10 mouse cellular contexts compared by ENCODE assay signal in the genomic region with DNA sequence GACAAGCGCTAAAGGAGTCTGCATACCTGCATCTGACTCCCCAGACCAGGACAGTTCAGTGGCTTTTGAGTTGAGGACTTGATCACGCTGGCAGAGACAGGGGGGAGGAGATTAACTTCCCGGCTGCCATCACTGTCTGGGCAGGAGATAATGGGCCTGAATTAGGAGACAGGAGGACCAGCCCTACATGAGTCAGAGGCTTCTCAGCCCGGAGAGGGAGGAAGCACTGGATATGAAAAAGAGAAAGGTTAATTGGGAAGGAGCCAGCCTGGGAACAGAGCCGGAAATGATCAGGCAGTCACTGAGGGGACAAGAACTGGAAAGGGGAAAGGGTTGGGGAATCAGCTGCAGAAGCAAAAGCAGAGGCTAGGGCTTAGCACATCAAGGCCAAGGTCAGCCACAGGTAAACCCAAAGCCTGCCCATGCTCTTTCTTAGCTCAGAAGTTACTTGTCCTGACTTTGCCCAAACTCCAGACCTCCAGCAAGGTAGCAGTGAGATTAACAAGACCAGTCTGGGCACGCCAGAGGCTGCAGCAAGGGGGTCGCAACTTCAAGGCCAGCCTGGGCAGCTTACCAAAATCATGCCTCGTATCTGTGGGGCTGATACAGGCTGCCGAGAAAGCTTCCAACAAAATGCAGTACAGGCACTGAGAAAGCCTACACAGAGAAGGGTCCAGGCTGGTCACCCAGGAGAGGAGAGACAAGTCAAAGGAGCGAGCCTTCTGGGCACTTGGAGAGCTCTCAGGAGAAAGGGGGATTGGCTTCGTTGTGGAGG. TPM values are rescaled to one million over a fixed set of nuclear protein-coding genes. Genes with fewer than 3 reads are reported as not detected.
DNase-seq lines count a peak whose midpoint lies in the region; ATAC-seq and TF ChIP-seq lines count a peak whose summit lies in the region.
"Had no signal": no experiment of that assay in that cellular context is flagged by ENCODE, and none has a peak within 500 bp of the region (broad histone marks: within the 10 kb centered on the region; RNA-seq: fewer than 3 reads in every experiment).

No protein-coding gene starts in this region.

- TF ChIP-seq RAD21 in MEL (IDR thresholded peaks at IDR 0.05; ENCODE audit: low read depth, low read length): no peak

- no peaks in the 10 kb centered on the region for H3K79me2 ChIP-seq in MEL (ENCODE audit: control insufficient read depth, insufficient read depth, low read length, poor library complexity)

- no peak for TF ChIP-seq CTCF in MEL (IDR thresholded peaks at IDR 0.05 in 2 of 3, conservative IDR thresholded peaks at IDR 0.05 in 1 of 3; ENCODE audit: control insufficient read depth in 1 of 3, insufficient read depth in 1 of 3, low read depth in 2 of 3, low read length in 3 of 3, poor library complexity in 1 of 3, severe bottlenecking in 1 of 3)

- H3K9ac ChIP-seq in kidney, embryonic 15.5 days: no peak overlapping the region
- H3K9ac ChIP-seq in MEL (ENCODE audit: control insufficient read depth, low read depth, low read length, poor library complexity, severe bottlenecking): no peak overlapping the region
- no peak overlapping the region for H3K9ac ChIP-seq in hindbrain, embryonic 16.5 days (ENCODE audit: low read depth, low read length)
- H3K9ac ChIP-seq: hindbrain, embryonic 12.5 days; neural tube, embryonic 15.5 days had no signal

- H3K36me3 ChIP-seq in kidney, embryonic 15.5 days: no peaks in the 10 kb centered on the region
- peaks cover 0 to 49% of the 10 kb centered on the region in 2 experiments; a peak in 2 of 4 replicates for H3K36me3 ChIP-seq in MEL (ENCODE audit: control insufficient read depth in 1 of 2, insufficient read depth in 2 of 2, low read length in 2 of 2)
- no peaks in the 10 kb centered on the region for H3K36me3 ChIP-seq in hindbrain, embryonic 16.5 days (ENCODE audit: control insufficient read depth, insufficient read depth, low read length)
- H3K36me3 ChIP-seq: hindbrain, embryonic 12.5 days; midbrain, embryonic 10.5 days; neural tube, embryonic 15.5 days had no signal

- no peaks in the 10 kb centered on the region for H3K27me3 ChIP-seq in kidney, embryonic 15.5 days
- H3K27me3 ChIP-seq in MEL (ENCODE audit: control insufficient read depth in 1 of 2, insufficient read depth in 2 of 2, low read length in 2 of 2): no peaks in the 10 kb centered on the region
- no peaks in the 10 kb centered on the region for H3K27me3 ChIP-seq in hindbrain, embryonic 16.5 days (replicated peaks; ENCODE audit: control insufficient read depth, insufficient read depth, low read length)
- H3K27me3 ChIP-seq: hindbrain, embryonic 12.5 days; neural tube, embryonic 15.5 days had no signal

- WGBS in kidney, embryonic 15.5 days: 53% methylated on average over 11 of the region's 11 CpGs
- 65% methylated on average over 11 of the region's 11 CpGs for WGBS in hindbrain, embryonic 16.5 days

- peak; percentile 38 for DNase-seq in kidney, adult 9 months
- DNase-seq in 3134 (ENCODE audit: extremely low read depth, insufficient read length, low spot score) (peak; percentile 45), MEL (ENCODE audit: low read depth, low spot score) (peak; percentile 74), liver (peak; percentile 53)
- DNase-seq in spleen, postnatal 4 days (ENCODE audit: low spot score in 2 of 2): no peak

- H3K4me1 ChIP-seq in kidney, embryonic 15.5 days: peaks cover 40% of the 10 kb centered on the region
- peaks cover 41 to 71% of the 10 kb centered on the region in 2 experiments for H3K4me1 ChIP-seq in MEL (ENCODE audit: control insufficient read depth in 1 of 2, insufficient read depth in 2 of 2, low read length in 2 of 2)
- peaks cover 19% of the 10 kb centered on the region for H3K4me1 ChIP-seq in hindbrain, embryonic 16.5 days (ENCODE audit: control insufficient read depth, insufficient read depth, low read depth, low read length)

- H3K4me2 ChIP-seq in kidney, embryonic 15.5 days: no peak overlapping the region
- no peak overlapping the region for H3K4me2 ChIP-seq in hindbrain, embryonic 16.5 days (ENCODE audit: low read length)
- H3K4me2 ChIP-seq: hindbrain, embryonic 12.5 days; neural tube, embryonic 15.5 days had no signal

- ATAC-seq in kidney, embryonic 15.5 days (replicated peaks; ENCODE audit: low FRiP score): no peak
- ATAC-seq in hindbrain, embryonic 16.5 days: no peak

- TF ChIP-seq POLR2A in MEL (IDR thresholded peaks at IDR 0.05; ENCODE audit: control insufficient read depth in 1 of 2, insufficient read depth in 1 of 2, low read depth in 1 of 2, low read length in 2 of 2, poor library complexity in 1 of 2): no peak

- H3K4me3 ChIP-seq in kidney, embryonic 15.5 days (replicated peaks): no peak overlapping the region
- H3K4me3 ChIP-seq in MEL (ENCODE audit: control insufficient read depth in 1 of 2, insufficient read depth in 1 of 2, low read depth in 2 of 2, low read length in 2 of 2): no peak overlapping the region
- H3K4me3 ChIP-seq in hindbrain, embryonic 16.5 days (ENCODE audit: low read length): no peak overlapping the region
- H3K4me3 ChIP-seq: hindbrain, embryonic 12.5 days; midbrain, embryonic 10.5 days; neural tube, embryonic 15.5 days had no signal

- H3K9me3 ChIP-seq in kidney, embryonic 15.5 days (replicated peaks): no peaks in the 10 kb centered on the region
- no peaks in the 10 kb centered on the region for H3K9me3 ChIP-seq in MEL (replicated peaks; ENCODE audit: insufficient read depth, low read length)
- H3K9me3 ChIP-seq in hindbrain, embryonic 16.5 days (ENCODE audit: control insufficient read depth, low read length): no peaks in the 10 kb centered on the region
- H3K9me3 ChIP-seq: hindbrain, embryonic 12.5 days; midbrain, embryonic 10.5 days; neural tube, embryonic 15.5 days had no signal

- TF ChIP-seq EP300 in MEL (IDR thresholded peaks at IDR 0.05; ENCODE audit: low read depth in 1 of 2, low read length in 2 of 2): peak; percentile 58 to 70

- H3K27ac ChIP-seq in kidney, embryonic 15.5 days: no peak overlapping the region
- peak overlapping the region; percentile 49 for H3K27ac ChIP-seq in MEL (ENCODE audit: control insufficient read depth, low read depth, low read length)
- H3K27ac ChIP-seq in hindbrain, embryonic 16.5 days (ENCODE audit: low read depth, low read length): no peak overlapping the region
- H3K27ac ChIP-seq: hindbrain, embryonic 12.5 days; midbrain, embryonic 10.5 days; neural tube, embryonic 15.5 days had no signal

TF ChIP-seq in MEL, 35 proteins besides CTCF, POLR2A, EP300 and RAD21 (continues in another document):
- TF ChIP-seq CHD1 (IDR thresholded peaks at IDR 0.05; ENCODE audit: low read depth, low read length) (no peak), NRF1 (IDR thresholded peaks at IDR 0.05; ENCODE audit: insufficient read depth, low read depth, low read length, poor library complexity, severe bottlenecking) (no peak), MXI1 (IDR thresholded peaks at IDR 0.05; ENCODE audit: low read depth, low read length) (peak; percentile 55), MYC (IDR thresholded peaks at IDR 0.05; ENCODE audit: low read depth, low read length) (0 out of 2 replicates have a peak, but pooled peaks have one; percentile 29), SMC3 (IDR thresholded peaks at IDR 0.05; ENCODE audit: low read depth, low read length) (no peak), UBTF (IDR thresholded peaks at IDR 0.05; ENCODE audit: borderline replicate concordance, insufficient read depth, low read depth, low read length) (no peak), TAL1 (IDR thresholded peaks at IDR 0.05; ENCODE audit: low read length) (peak; percentile 27; the same call in 1 of the 2 replicates), RCOR1 (IDR thresholded peaks at IDR 0.05; ENCODE audit: low read depth, low read length) (peak; percentile 62; the same call in 1 of the 2 replicates), GATA1 (IDR thresholded peaks at IDR 0.05; ENCODE audit: low read depth, low read length) (peak; percentile 31; the same call in 1 of the 2 replicates), KAT2A (conservative IDR thresholded peaks at IDR 0.05; ENCODE audit: low read depth, low read length) (no peak), MEF2A (IDR thresholded peaks at IDR 0.05; ENCODE audit: extremely low read depth, insufficient replicate concordance, low read depth, low read length, poor library complexity, severe bottlenecking) (no peak), MAZ (IDR thresholded peaks at IDR 0.05; ENCODE audit: low read depth, low read length) (peak; percentile 55; the same call in 1 of the 2 replicates), ZC3H11A (IDR thresholded peaks at IDR 0.05; ENCODE audit: low read depth, low read length) (no peak), TCF12 (IDR thresholded peaks at IDR 0.05; ENCODE audit: low read depth, low read length) (peak; percentile 27; the same call in 1 of the 2 replicates), NELFE (IDR thresholded peaks at IDR 0.05; ENCODE audit: low read depth, low read length) (no peak; the same call in 1 of the 2 replicates), USF1 (IDR thresholded peaks at IDR 0.05; ENCODE audit: low read depth, low read length) (no peak), ZNF384 (IDR thresholded peaks at IDR 0.05; ENCODE audit: low read depth, low read length) (no peak), E2F4 (IDR thresholded peaks at IDR 0.05; ENCODE audit: borderline replicate concordance, low read depth, low read length) (no peak), MAX (IDR thresholded peaks at IDR 0.05; ENCODE audit: low read length) (no peak), ELF1 (IDR thresholded peaks at IDR 0.05; ENCODE audit: low read depth, low read length) (no peak), GABPA (IDR thresholded peaks at IDR 0.05; ENCODE audit: low read depth, low read length) (no peak), TBP (IDR thresholded peaks at IDR 0.05; ENCODE audit: low read depth, low read length) (no peak), ETS1 (IDR thresholded peaks at IDR 0.05; ENCODE audit: low read depth, low read length) (peak; percentile 67), ZKSCAN1 (IDR thresholded peaks at IDR 0.05; ENCODE audit: low read depth, low read length) (no peak), CHD2 (IDR thresholded peaks at IDR 0.05; ENCODE audit: low read length) (no peak), MAFK (IDR thresholded peaks at IDR 0.05; ENCODE audit: borderline replicate concordance, low read depth, low read length) (no peak), HCFC1 (IDR thresholded peaks at IDR 0.05; ENCODE audit: low read depth, low read length) (0 out of 2 replicates have a peak, but pooled peaks have one; percentile 11), USF2 (IDR thresholded peaks at IDR 0.05; ENCODE audit: borderline replicate concordance in 1 of 2, insufficient read depth in 1 of 2, low read depth in 1 of 2, low read length in 2 of 2) (no peak)

RNA-seq across cellular contexts. Expression of a gene that starts 53.1 kb away (rescaled TPM):
- 5.8 and 6.4 TPM in 2 replicates for polyA plus RNA-seq in kidney, embryonic 15.5 days (2015; fragmentation: Nextera tagmentation; extraction: Ambion mirVana)
- total RNA-seq in MEL (2012; rRNA removed): 10.1 and 13.2 TPM in 2 replicates
- 1 to 10 TPM in 1 of 2 experiments, not detected in 1; 5.8 TPM for polyA plus RNA-seq in MEL (2012; ENCODE audit: insufficient read depth in 1 of 2, insufficient read length in 2 of 2, low read depth in 1 of 2, low replicate concordance in 2 of 2, missing spikeins in 1 of 2)
- 13.7 and 15.0 TPM in 2 replicates for polyA plus RNA-seq in hindbrain, embryonic 16.5 days (2015; fragmentation: Nextera tagmentation; extraction: Ambion mirVana)

Comparison
In these comparisons a context has a peak if more than half of its experiments do, and no peak if none do; other contexts are left out.
1. DNase-seq: peak in kidney, adult 9 months (single experiment), 3134 (single experiment), MEL (single experiment) and liver (single experiment); none in spleen, postnatal 4 days (0 of 2).